Mouse (Mus musculus) MEL (cell line): ENCODE measurements at regions not wholly inside any gene's neighbourhood (a gene's known extent, or its start where the extent isn't known, plus 50 kb on each side); places are given as distances from the start of the nearest gene placed in this dataset.

Experiments used
- BHLHE40 ChIP-seq: IDR thresholded peaks from 2 replicates; pipeline ENCODE4 v1.6.1; 2012; ENCODE audit warnings: low read depth, mild to moderate bottlenecking, inconsistent platforms, low read length, improper control_type of control experiment, borderline replicate concordance
- CTCF ChIP-seq, 3 experiments: IDR thresholded peaks in 2 of 3; conservative IDR thresholded peaks in 1 of 3; 2 replicates each; pipeline ENCODE4 v1.5.1; 2011 to 2012; ENCODE audit warnings: low read length in 3 of 3, low read depth in 2 of 3, mild to moderate bottlenecking in 2 of 3, improper control_type of control experiment in 1 of 3, inconsistent platforms in 1 of 3, mixed read lengths in 1 of 3, moderate library complexity in 1 of 3; ENCODE audit not compliant: control insufficient read depth in 1 of 3, insufficient read depth in 1 of 3, poor library complexity in 1 of 3, severe bottlenecking in 1 of 3
- E2F4 ChIP-seq: IDR thresholded peaks from 2 replicates; pipeline ENCODE4 v1.6.1; 2011; ENCODE audit warnings: low read depth, low read length, improper control_type of control experiment, borderline replicate concordance
- HCFC1 ChIP-seq: IDR thresholded peaks from 2 replicates; pipeline ENCODE4 v1.6.1; 2012; ENCODE audit warnings: low read depth, mild to moderate bottlenecking, inconsistent platforms, low read length, improper control_type of control experiment, moderate library complexity
- POLR2A ChIP-seq, 2 experiments: IDR thresholded peaks; 2 replicates each; pipeline ENCODE4 v1.6.1; 2011 to 2012; ENCODE audit warnings: low read length in 2 of 2, mild to moderate bottlenecking in 2 of 2, control low read depth in 1 of 2, improper control_type of control experiment in 1 of 2, low read depth in 1 of 2, moderate library complexity in 1 of 2; ENCODE audit not compliant: control insufficient read depth in 1 of 2, insufficient read depth in 1 of 2, poor library complexity in 1 of 2
- SIN3A ChIP-seq: IDR thresholded peaks from 2 replicates; pipeline ENCODE4 v1.6.1; 2012; ENCODE audit warnings: low read length, improper control_type of control experiment, inconsistent platforms

- TF ChIP-seq E2F4 (no peak), POLR2A (IDR thresholded peaks at IDR 0.05; ENCODE audit: control insufficient read depth in 1 of 2, insufficient read depth in 1 of 2, low read depth in 1 of 2, low read length in 2 of 2, poor library complexity in 1 of 2) (no peak), SIN3A (no peak), CTCF (IDR thresholded peaks at IDR 0.05 in 2 of 3, conservative IDR thresholded peaks at IDR 0.05 in 1 of 3; ENCODE audit: control insufficient read depth in 1 of 3, insufficient read depth in 1 of 3, low read depth in 2 of 3, low read length in 3 of 3, poor library complexity in 1 of 3, severe bottlenecking in 1 of 3) (no peak), HCFC1 (no peak), BHLHE40 (no peak)
Observed at GRCm38 (mm10) chr7:130037573-130037925, 445.9 kb downstream of the Wdr11 start.
